Mouse (Mus musculus) lung, adult 2 months (tissue): ENCODE data around the gene Emc9.

Experiments used
- CTCF ChIP-seq: fragments of 200-500 bp; IDR thresholded peaks from 2 replicates; pipeline ENCODE4 v1.5.1; 2011; ENCODE audit warnings: mild to moderate bottlenecking, low read length, control low read depth; ENCODE audit not compliant: insufficient read depth
- POLR2A ChIP-seq: fragments of 200-500 bp; IDR thresholded peaks from 2 replicates; pipeline ENCODE4 v1.6.1; 2011; ENCODE audit warnings: low read depth, mild to moderate bottlenecking, control low read depth, low read length, borderline replicate concordance; ENCODE audit errors: extremely low read depth

DNA sequence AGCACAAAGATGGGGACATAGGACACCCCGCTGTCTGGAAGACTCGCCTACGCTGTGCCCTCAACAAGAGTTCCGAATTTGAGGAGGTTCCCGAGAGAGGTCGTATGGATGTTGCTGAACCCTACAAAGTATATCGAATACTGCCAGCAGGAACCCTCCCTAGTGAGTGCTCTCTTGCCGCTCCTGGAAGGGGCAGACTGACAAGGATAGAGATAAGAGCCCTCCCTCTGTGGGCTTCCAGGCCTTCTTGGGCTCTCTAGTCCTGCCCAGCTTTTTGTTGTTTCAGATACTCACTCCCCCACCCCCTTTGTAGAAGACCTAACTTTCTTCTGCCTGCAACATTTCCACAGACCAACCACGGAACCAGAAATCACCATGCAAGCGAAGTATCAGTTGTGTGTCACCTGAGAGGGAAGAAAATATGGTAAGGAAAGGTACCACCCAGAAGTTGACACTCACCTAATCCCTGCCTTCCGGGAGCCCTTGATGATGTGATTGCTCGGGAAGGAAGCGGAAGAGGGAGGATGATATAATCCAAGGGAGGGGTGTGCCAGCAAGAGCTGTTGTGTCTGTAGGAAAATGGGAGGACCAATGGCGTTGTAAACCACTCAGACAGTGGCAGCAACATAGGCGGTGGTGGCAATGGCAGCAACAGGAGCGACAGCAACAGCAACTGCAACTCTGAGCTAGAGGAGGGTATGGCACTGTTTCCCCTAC, 20.8 kb upstream of the Emc9 start:
- TF ChIP-seq CTCF (no peak), POLR2A (no peak)
